Mouse (Mus musculus) spleen, postnatal 14 days (tissue): Measurements from ENCODE around the gene Smim13.

Source experiments
- DNase-seq, 2 experiments: peaks; one replicate each; pipeline ENCODE4 v3.0.0; 2021 to 2022; ENCODE audit warnings: low spot score in 2 of 2

Smim13 gene

GRCm38 (mm10) chr13:41291466-41291974 lies 41.9 kb downstream of the Smim13 start:
- DNase-seq = no peak

- no peak for DNase-seq
These were observed 44.0 kb downstream of the Smim13 start for GRCm38 (mm10) chr13:41293595-41293994.

GRCm38 (mm10) chr13:41295886-41296285 lies 46.2 kb downstream of the Smim13 start:
- no peak for DNase-seq

GRCm38 (mm10) chr13:41296396-41296795 lies 46.8 kb downstream of the Smim13 start:
- DNase-seq = no peak

- no peak for DNase-seq
These were observed 48.9 kb downstream of the Smim13 start for GRCm38 (mm10) chr13:41298533-41298932.

GRCm38 (mm10) chr13:41298996-41299395 lies 49.4 kb downstream of the Smim13 start:
- DNase-seq = no peak

GRCm38 (mm10) chr13:41300037-41300436 lies 50.4 kb downstream of the Smim13 start:
- no peak for DNase-seq

GRCm38 (mm10) chr13:41302716-41303115 lies 53.1 kb downstream of the Smim13 start:
- peak; percentile 57 to 80 for DNase-seq

GRCm38 (mm10) chr13:41320749-41321148 lies 71.1 kb downstream of the Smim13 start:
- DNase-seq = no peak

GRCm38 (mm10) chr13:41321433-41321832 lies 71.8 kb downstream of the Smim13 start:
- no peak for DNase-seq

GRCm38 (mm10) chr13:41324631-41325030 lies 75.0 kb downstream of the Smim13 start:
- DNase-seq = no peak

- DNase-seq = no peak
These were observed 75.7 kb downstream of the Smim13 start for GRCm38 (mm10) chr13:41325346-41325745.

GRCm38 (mm10) chr13:41326134-41326533 lies 76.5 kb downstream of the Smim13 start:
- DNase-seq = no peak
